Mouse (Mus musculus): ENCODE data around the gene Plce1. TPM values are rescaled to one million over a fixed set of nuclear protein-coding genes. Genes with fewer than 3 reads are reported as not detected.

Plce1 gene
- 3.0 and 3.5 TPM in 2 replicates for polyA plus RNA-seq (2015; fragmentation: Nextera tagmentation; extraction: Ambion mirVana)

GRCm38 (mm10) chr19:38480731-38481621 is at the start of gene Plce1:
Plce1 (plus strand) TSS chr19:38481109.

GRCm38 (mm10) chr19:38818766-38819426 is 338.0 kb downstream of the Plce1 start, which contains the start of gene Noc3l:
Noc3l (minus strand) TSS chr19:38819237.

Other genes starting within 250 kb of the Plce1 start
- 1.4 and 1.8 TPM in 2 replicates for gene Lgi1, start 216.6 kb upstream of the Plce1 start, polyA plus RNA-seq (2015; fragmentation: Nextera tagmentation; extraction: Ambion mirVana)
- gene Slc35g1, start 85.1 kb upstream of the Plce1 start, polyA plus RNA-seq (2015; fragmentation: Nextera tagmentation; extraction: Ambion mirVana), result 3.8 and 4.1 TPM in 2 replicates